Mouse (Mus musculus): ENCODE data around the gene BC004004. TPM values are rescaled to one million over a fixed set of nuclear protein-coding genes. Genes with fewer than 3 reads are reported as not detected.

Gene BC004004
- total RNA-seq, 2 experiments from 2014 or later: 99.5 to 108 TPM

DNA sequence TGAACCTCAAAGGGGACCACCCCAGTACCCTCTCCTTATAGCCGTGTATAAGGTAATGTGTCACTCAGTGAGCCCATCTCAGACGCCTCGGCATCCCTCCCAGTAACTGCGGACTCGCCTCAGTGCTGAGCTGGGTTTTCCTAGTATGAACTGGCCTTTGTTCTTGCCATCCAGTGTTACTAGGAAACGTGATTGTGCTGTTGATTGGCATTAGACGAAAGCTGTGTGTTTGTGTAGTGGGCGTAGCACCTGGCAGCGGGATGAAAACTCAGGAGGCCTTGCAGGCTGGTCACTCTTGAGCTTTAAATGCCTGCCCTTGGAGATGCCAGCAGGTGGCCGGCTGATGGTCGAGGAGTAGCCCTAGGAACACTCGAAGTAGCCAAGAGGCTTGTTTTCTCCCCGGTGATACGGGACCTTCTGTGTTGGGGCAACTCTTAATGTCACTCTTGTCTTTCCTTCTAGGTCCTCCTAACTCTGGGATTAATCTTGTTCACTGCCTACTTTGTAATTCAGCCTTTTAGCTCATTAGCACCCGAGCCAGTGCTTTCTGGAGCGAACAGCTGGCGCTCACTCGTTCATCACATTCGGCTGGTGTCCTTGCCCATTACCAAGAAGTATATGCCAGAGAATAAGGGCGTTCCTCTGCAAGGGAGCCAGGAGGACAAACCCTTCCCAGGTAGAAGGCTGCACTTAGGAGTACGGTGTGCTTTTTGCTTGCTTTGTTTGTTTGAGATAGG is 13.8 kb downstream of the BC004004 start:
- DNase-seq (ENCODE audit: extremely low spot score in 1 of 2, low spot score in 2 of 2): no peak
- intact Hi-C loops (cut with DNase I): no loop called here

DNA sequence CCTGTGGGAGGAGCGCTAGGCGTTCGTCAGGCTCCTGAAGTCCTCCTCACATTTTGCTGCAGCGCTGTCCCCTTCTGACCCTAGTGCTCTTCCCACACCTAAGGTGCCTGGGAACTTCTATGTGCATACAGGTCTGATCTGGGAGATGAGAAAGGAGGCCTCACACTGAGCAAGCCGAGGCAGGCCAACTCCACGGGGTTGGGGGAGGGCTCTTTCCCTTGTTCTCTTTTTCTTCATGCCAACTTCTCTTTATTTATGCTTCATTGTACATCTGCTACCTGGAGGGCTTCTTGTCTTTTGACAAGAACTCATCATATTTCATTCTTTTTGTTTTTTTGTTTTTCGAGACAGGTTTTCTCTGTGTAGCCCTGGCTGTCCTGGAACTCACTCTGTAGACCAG is 23.2 kb downstream of the BC004004 start:
- intact Hi-C loops (cut with DNase I): no loop called here

DNA sequence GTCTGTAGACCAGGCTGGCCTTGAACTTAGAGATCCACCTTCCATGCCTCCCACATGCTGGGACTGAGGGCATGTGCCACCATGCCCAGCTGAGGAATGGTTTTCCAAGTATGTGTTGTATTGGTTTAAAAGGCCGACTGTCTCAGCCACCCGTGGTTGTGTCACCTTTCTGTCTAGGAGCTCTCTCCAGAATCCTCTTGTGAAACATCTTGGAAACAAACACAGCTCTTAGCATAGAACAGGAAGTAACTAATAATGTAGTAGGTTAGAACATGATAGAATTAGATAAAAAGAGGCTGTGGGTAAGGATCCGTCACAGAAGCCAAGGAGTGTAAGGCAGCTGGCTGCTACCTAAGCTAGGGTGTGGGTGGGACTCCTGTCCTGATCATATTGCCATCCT is 24.4 kb downstream of the BC004004 start:
- intact Hi-C loops (cut with DNase I): no loop called here
- DNase-seq (ENCODE audit: extremely low spot score in 1 of 2, low spot score in 2 of 2): no peak

More for the DNA sequence above, 23.2 kb downstream of the BC004004 start:
- no peak for DNase-seq (ENCODE audit: extremely low spot score in 1 of 2, low spot score in 2 of 2)

DNA sequence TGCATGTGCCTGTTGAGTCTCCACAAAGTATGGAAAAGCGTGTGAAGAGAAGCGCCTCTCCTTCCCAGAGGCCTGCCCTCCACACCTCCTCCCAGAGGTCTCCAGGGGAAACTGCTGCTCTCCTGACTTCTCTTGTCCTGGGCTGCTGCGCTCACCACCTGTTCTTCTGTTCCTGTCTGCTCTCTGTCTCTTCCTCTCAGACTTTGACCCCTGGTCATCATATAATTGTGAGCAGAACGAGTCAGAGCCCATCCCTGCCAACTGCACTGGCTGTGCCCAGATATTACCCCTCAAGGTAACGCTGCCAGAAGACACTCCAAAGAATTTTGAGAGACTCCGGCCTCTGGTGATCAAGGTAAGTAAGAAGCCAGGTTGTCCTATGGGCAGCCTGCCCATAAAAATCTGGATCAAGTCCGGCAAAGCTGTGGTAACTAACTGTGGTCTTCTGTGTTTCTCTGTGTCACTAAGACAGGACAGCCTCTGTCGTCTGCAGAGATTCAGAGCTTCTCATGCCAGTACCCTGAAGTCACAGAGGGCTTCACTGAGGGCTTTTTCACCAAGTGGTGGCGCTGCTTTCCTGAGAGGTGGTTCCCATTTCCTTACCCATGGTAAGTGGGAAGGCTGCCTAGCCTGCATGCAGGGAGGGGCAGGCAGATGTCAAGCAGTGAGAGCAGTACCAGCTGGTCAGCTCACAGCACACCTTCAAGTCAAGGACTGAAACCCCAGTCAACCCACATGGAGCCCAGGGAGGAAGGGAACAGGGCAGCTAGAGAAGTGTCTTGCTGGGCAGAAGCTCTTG is 25.4 kb downstream of the BC004004 start:
- no peak for DNase-seq (ENCODE audit: extremely low spot score in 1 of 2, low spot score in 2 of 2)
- intact Hi-C loops (cut with DNase I): no loop called here

DNA sequence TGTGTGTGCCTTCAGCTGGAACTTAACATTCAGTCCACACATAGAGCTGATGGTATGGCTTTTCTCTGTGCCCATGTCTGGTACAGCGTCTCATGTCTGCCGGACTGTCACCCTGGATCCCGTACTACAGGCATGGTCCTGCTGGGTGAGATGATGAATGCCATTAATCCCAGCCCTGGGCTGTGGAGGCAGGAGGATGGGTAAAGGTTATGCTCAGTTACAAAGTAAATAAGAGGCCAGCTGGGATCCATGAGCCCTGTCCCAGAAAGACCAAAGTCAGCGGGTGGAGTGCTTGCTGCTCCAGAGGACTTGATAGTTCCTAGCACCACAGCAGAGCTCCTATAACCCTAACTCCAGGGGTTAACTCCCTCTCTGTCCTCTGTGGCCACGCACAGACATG is 27.2 kb downstream of the BC004004 start:
- DNase-seq (ENCODE audit: extremely low spot score in 1 of 2, low spot score in 2 of 2): no peak
- intact Hi-C loops (cut with DNase I): no loop called here

DNA sequence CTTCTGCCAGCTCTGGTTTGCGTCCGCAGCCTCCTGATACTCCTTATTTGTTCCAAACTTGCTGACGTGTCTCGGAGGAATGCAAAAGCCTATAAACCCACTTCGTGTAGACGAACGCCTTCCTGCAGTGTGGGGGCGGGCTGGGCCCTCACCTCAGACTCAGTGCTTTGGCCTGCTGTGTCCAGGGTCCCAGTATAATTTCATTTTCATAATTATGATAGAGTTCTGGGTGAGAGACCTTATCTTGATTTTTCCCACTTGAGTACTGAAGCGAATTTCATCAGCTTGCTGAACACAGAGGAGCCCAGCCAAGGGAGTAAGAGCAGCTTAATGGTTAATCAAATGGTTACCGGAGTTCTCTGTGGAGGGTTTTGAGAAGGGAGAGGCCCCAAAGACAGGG is 28.7 kb downstream of the BC004004 start:
- intact Hi-C loops (cut with DNase I): no loop called here
- DNase-seq (ENCODE audit: extremely low spot score in 1 of 2, low spot score in 2 of 2): no peak

DNA sequence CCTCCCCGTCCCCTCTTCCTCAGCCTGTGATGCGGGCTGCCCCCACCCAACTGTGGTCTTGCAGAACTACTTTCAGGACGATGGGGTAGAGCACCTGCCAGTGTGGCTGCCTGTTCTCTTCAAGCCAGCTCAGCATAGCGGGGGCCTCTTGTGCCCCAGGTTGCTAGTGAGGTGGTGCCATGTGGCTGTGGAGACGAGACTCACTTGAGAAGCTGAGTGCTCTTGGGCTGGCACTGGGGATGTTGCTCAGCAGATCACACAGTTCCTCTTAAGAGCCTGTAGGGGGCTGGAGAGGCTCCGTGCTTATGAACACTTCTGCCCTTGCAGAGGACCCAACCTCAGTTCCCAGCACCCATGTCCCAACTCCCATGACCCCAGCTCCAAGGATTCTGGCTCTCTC is 29.2 kb downstream of the BC004004 start:
- DNase-seq (ENCODE audit: extremely low spot score in 1 of 2, low spot score in 2 of 2): no peak
- intact Hi-C loops (cut with DNase I): no loop called here

DNA sequence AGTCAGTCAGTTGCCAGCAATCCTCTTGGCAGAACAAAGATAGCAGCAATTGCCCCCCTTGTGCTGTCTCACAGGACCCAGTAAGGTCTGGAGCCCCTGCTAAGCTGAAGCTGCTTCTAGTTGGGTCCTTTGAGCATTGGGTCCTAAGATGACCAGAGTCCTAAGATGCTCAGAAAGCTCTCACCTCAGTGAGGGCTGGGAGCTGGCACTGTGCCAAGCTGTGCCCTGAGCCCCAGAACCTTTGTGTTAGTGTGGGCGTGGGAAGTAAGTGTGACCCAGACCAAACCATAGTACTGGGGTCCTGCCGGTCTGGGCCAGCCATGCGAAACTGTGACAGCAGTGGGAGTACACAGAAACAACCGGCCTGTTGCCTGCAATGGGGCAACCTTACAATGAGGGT is 30.7 kb downstream of the BC004004 start:
- no peak for DNase-seq (ENCODE audit: extremely low spot score in 1 of 2, low spot score in 2 of 2)
- intact Hi-C loops (cut with DNase I): no loop called here

DNA sequence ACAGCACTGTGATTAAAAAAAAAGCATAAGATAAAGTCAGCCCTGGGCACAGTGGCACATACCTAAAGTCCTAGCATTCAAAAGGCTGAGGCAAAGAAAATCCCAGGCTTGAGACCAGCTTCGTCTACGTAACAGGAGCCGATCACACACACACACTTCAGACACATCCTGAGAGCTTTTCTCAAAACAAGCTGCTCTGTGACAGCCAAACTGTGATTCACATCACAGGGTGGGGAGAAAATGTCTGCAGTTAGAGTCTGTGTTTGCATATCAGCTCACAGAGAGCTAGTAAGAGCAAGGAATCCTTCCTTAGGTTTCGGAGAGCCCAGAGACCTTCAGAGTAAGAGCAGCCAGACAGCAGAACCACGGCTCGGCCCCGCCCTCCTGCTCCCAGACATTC is 32.3 kb downstream of the BC004004 start:
- no peak for DNase-seq (ENCODE audit: extremely low spot score in 1 of 2, low spot score in 2 of 2)
- intact Hi-C loops (cut with DNase I): no loop called here

DNA sequence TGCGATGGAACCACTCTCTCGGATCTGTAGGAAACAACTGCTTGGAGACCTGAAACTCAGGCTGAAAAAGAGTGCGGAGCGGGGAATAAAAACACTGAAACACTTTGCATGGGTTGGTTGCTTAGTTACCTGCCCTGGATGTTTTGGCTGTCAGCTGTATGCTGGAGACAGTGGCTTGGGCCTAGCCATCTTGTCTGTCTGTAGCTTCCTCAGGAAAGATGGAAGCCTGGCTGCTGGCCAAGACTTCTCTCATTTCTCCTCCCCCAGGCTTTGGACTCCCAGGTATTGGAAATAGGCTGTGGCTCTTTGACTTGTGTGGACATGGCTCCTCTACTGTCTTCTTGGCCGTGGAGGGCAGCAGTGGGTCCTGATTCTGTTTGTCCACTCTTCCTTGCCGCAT is 32.8 kb downstream of the BC004004 start:
- intact Hi-C loops (cut with DNase I): no loop called here
- DNase-seq (ENCODE audit: extremely low spot score in 1 of 2, low spot score in 2 of 2): no peak

DNA sequence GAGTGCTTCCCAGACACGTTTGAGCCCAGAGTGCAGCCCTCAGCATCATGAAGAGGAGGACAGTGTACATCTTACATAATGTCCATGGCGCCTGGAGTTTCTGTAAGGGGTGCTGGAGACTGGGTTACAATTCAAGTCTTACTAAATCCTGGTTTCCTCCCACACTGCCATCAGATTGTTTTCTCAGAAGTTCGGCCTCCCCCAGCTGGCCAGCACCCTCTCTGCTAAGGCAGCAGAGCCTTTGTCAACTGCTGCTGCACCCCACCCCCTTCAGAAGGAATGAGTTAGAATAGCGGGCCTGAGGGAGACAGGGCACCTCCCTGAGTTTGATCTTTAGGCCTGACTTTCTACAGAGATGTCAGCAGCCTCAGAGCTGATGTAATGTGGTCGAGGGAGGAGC is 33.6 kb downstream of the BC004004 start:
- no peak for DNase-seq (ENCODE audit: extremely low spot score in 1 of 2, low spot score in 2 of 2)
- intact Hi-C loops (cut with DNase I): no loop called here

DNA sequence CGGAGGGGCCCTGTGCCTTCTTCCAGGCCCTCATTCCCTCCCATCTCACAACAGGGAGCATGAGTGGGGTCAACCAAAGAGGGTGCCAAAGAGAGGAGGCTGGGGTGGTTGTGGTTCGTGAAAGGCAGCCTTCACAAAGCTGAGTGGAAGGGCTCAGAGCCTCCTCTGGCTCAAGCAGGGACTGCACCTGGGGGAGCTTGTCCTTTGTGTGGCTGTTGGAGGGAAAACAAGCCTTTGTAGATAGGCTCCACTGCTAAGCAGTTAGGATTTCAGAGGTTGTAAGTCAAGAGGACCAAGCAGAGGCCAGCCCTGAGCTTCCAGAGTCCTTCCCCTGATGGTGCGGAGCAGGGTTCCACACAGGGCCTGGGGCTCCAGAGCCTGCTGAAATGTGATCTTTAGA is 34.5 kb downstream of the BC004004 start:
- intact Hi-C loops (cut with DNase I): no loop called here
- DNase-seq (ENCODE audit: extremely low spot score in 1 of 2, low spot score in 2 of 2): peak in 1 of 2 experiments; percentile 48

DNA sequence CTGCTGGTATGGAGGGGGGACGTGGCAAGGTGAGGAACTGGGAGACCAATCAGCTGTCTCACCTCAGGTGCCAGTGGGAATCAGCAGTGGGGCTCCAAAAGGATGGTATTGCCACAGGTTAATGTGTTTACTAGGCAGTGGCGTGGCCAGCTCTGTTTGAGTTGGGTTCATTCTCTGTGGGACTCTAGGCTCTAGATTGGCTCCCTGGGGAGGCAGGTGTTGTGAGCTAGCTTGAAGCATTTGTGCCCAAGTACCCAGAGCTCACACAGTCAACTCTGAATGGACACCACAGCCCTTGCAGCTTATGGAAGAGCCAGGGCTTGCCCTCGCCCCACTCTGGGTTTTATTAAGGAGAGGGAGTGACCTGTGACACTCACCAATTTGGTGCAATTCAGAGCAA is 35.3 kb downstream of the BC004004 start:
- DNase-seq (ENCODE audit: extremely low spot score in 1 of 2, low spot score in 2 of 2): no peak
- intact Hi-C loops (cut with DNase I): no loop called here

DNA sequence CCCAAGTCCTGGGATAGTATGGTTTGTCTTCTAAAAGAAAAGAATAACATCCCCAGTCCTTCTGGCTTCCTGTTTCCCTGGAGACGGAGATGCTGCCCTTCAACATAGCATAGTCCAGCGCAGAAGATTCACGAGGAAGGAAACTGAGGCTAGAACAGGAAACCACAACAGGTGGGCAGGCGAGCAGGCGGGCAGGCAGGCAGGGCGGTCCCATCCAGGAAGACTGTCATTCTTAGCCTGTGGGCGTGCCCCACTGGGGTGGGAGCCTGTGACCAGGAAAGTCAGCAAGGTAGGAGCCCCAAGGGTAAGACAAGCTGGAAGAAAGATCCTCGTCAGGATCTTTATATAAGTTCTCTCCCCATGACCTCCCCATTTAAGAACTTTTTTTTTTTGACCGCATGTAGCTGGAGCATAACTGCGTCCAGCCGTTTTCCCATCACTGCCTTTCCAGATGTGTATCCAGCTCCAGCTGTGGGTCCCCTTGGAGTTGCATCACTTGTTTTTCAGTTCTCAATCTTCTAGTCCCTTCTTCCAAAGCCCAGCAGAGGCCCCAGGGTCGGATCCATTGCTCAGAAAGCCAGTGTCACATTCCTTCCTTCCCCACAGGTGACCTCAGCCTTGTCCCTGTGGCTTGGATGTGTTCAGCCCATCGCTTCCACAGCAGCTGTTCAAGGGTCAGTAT is 35.9 kb downstream of the BC004004 start:
- intact Hi-C loops (cut with DNase I): no loop called here
- DNase-seq (ENCODE audit: extremely low spot score in 1 of 2, low spot score in 2 of 2): peak in 1 of 2 experiments; percentile 34

DNA sequence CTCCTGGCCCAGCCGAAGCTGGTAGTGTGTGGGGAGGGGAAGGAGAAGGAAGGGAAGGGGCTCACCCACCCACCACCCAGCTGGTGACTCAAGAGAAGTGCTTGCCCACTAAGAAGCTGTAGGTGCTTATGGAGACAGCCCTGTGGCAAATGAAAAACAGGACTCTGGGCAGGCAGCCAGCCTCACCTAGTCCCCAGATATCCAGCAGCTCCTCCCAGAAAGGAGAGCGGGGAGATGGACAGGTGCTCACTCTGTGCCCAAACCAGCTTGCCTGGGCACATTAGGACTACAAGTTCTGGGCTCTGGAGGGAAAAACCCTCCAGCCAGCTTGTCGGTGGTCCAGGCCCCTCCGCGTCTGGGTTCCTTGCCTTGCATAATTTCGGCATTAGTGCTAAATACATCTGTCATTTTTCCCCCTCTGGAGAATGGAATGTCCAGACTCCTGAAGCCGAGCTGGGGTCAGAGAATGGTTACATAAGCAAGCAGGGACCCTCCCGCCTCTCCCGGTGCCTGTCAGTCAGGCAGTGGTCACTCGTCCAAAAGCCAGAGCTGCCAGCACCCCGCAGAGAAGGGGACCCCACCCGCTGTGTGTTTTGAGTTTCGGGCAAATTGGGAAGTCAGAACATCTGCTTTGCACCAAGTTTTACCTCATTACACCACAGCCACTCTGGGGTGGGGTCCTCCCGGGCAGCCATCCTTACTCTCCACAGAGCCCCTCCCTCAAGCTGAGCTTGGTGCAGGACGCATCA is 36.6 kb downstream of the BC004004 start:
- DNase-seq (ENCODE audit: extremely low spot score in 1 of 2, low spot score in 2 of 2): no peak
- intact Hi-C loops (cut with DNase I): no loop called here

DNA sequence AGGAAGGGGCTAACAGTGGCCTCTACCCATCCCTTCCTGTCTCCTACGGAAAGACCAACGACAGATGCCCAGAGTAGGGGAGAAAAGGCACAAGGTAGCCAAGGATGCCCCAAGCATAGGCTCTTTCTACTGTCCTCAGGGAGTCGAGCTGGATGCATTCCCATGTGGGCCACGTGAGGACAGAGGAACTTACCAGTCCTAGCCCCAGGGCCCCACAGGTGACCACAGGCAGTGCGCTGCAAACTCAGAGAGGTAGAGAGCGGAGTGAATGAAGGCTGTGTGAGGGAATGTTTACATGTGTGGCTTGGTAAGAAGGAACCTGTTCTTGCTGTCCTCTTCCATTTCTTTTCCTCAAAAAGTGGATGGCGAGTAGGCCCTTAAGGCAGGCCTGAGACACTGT is 37.3 kb downstream of the BC004004 start:
- no peak for DNase-seq (ENCODE audit: extremely low spot score in 1 of 2, low spot score in 2 of 2)
- intact Hi-C loops (cut with DNase I): no loop called here

DNA sequence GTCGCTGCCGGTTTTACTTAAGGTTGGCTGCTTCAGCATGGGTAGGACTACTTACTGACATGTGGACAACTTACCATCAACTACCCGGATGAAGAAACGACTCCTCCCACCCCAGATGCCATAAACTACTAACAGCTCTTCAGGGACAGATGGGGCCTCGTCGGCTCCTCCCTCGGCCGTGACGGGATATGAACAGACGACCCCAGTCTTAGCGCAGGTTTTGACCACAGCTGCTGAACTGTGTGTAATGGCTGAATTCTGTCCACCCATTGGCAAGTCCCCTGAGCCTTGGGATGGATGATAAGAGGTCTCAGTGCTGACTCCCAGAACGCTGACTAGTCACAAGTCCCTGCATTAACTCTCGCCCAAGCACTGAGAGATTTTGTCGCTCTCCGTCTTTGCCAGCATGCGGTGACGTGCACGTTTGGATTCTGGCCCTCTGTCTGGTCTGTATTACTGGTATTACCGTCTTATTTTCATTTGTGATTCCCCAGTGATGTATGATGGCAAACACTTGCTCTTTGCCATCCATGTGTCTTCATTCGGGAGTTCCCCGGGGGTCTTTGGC is 41.6 kb downstream of the BC004004 start:
- intact Hi-C loops (cut with DNase I): no loop called here

DNA sequence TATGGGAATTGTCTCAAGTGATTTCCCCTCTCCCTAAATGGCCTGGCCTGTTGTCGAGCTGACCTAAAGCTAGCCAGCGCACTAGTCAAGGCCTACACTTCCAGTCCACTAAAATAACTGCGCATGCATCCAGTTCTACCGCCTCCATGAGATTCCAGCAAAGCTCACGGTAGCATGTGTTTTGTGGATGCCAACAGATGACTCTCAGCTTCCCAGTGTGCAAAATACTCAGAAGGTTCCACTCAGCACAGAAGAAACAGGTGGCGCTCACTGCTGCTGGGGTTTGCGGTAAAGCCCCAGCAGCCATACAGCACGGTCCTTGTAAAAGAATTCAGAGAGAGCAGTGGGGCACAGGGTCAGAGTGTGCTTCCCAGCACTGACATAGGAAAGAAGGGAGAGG is 43.0 kb downstream of the BC004004 start:
- DNase-seq (ENCODE audit: extremely low spot score in 1 of 2, low spot score in 2 of 2): peak in 1 of 2 experiments; percentile 20
- intact Hi-C loops (cut with DNase I): no loop called here

More for the DNA sequence above, 41.6 kb downstream of the BC004004 start:
- DNase-seq (ENCODE audit: extremely low spot score in 1 of 2, low spot score in 2 of 2): peak in 1 of 2 experiments; percentile 17

DNA sequence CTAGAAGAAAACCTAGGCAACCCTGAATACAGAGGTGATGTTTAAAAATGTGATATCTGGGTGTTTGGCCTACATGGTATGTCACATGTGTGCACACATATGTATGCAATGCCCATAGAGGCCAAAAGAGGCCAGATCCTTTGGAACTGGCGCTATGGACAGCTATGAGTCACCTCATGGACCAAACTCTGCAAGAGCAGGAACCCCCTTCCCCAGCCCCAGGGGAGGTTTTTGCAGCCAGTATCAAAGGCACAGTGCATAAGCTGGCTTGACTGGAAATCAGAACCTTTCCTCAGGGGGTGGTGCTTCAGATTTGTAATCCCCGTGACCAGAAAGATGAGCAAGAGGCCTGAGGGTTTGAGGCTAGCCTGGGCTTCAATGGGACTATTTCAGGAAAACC is 43.5 kb downstream of the BC004004 start:
- intact Hi-C loops (cut with DNase I): no loop called here
- no peak for DNase-seq (ENCODE audit: extremely low spot score in 1 of 2, low spot score in 2 of 2)
